Mouse (Mus musculus) kidney, adult 2 months (tissue): ENCODE results near the gene Cnppd1.

Experiments used
- CTCF ChIP-seq: fragments of 200-500 bp; conservative IDR thresholded peaks from 2 replicates; pipeline ENCODE4 v1.5.1; 2011; ENCODE audit warnings: low read depth, mild to moderate bottlenecking, control low read depth, low read length, moderate library complexity, mixed read lengths; ENCODE audit not compliant: insufficient read depth, insufficient read length
- POLR2A ChIP-seq: fragments of 200-500 bp; IDR thresholded peaks from one replicate; pipeline ENCODE4 v1.6.1; 2011; ENCODE audit warnings: low read depth, low read length, control low read depth

DNA sequence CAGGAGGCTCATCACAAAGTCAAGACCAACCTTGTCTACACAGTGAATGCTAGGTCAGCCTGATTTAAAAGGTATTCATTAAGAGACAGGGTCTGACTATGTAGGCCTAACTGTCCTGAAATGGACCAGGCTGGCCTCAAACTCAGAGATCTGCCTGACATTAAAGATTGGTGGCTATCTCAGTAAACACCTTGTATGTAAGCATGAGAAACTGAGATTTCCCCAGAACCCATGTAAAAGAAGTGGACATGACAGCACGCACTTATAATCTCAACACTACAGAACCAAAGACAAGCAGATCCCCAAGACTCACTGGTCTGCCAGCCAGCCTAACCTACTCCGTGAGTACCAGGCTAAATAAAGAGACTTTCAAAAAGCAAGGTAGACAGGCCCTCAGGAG is 4.1 kb downstream of the Cnppd1 start:
- TF ChIP-seq CTCF (no peak), POLR2A (no peak)
